Mouse (Mus musculus) liver, postnatal 0 days (tissue): ENCODE measurements at regions not wholly inside any gene's neighbourhood (a gene's known extent, or its start where the extent isn't known, plus 50 kb on each side); places are given as distances from the start of the nearest gene placed in this dataset.

Experiments used
- CTCF ChIP-seq: sonication (generic); IDR thresholded peaks from 2 replicates; pipeline ENCODE4 v1.5.1; 2016; ENCODE audit warnings: antibody characterized with exemption, low read depth
- EP300 ChIP-seq: IDR thresholded peaks from 2 replicates; pipeline ENCODE4 v1.6.1; 2016; ENCODE audit warnings: antibody characterized with exemption, low read depth, mild to moderate bottlenecking

- TF ChIP-seq CTCF (no peak), EP300 (no peak)
These were observed 213.4 kb upstream of the Dcbld2 start for GRCm38 (mm10) chr16:58194619-58195497.
